Mouse (Mus musculus): Measurements from ENCODE around the gene Sgms1. TPM values are rescaled to one million over a fixed set of nuclear protein-coding genes. Genes with fewer than 3 reads are reported as not detected.
"Not testable (repeated sequence)": the region's sequence is repeated elsewhere in the genome, so short reads cannot be mapped to it uniquely, and the experiment has no call there.

Sgms1 gene
- polyA plus RNA-seq, 1 experiment, result 10.8 TPM

GRCm38 (mm10) chr19:32319531-32320365 is 69.8 kb downstream of the Sgms1 start:
- no peaks in the 10 kb centered on the region for H3K27me3 ChIP-seq (replicated peaks)
- peaks cover 35% of the 10 kb centered on the region for H3K36me3 ChIP-seq (replicated peaks; ENCODE audit: low read length)
- no peak for TF ChIP-seq FLI1 (IDR thresholded peaks at IDR 0.05; ENCODE audit: low read length)
- TF ChIP-seq GATA1 (IDR thresholded peaks at IDR 0.05; ENCODE audit: borderline replicate concordance, low read length), result no peak
- no peak overlapping the region for H3K4me3 ChIP-seq (replicated peaks)
- H3K4me1 ChIP-seq, result peaks cover 96% of the 10 kb centered on the region
- H3K9me3 ChIP-seq, result no peaks in the 10 kb centered on the region

DNA sequence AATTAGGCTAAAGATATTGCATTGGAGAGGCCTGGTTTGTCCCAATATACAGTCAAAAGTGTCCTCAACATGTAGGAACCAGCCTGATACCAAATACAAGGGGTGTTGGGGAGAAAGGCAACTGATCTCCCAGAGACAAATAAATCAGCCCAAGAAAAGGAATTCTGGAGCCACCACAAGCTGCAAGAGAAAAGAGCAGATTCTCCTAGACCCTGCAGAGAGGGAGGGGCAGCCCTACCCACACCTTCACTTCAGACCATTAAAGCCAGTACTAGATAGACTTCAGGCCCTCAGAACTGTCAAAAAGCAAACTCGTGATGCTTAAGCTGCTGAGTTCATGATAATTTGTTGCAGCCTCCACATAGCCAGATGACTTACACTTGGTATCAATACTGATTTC is 70.5 kb downstream of the Sgms1 start:
- Histone ChIP-seq H3K4me1 (peaks cover 96% of the 10 kb centered on the region), H3K4me3 (replicated peaks) (no peak overlapping the region), H3K36me3 (replicated peaks; ENCODE audit: low read length) (peaks cover 42% of the 10 kb centered on the region), H3K27me3 (replicated peaks) (no peaks in the 10 kb centered on the region), H3K9me3 (no peaks in the 10 kb centered on the region)
- TF ChIP-seq GATA1 (IDR thresholded peaks at IDR 0.05; ENCODE audit: borderline replicate concordance, low read length), result no peak
- TF ChIP-seq FLI1 (IDR thresholded peaks at IDR 0.05; ENCODE audit: low read length), result no peak

- H3K4me1 ChIP-seq, result peaks cover 96% of the 10 kb centered on the region
- H3K9me3 ChIP-seq; H3K4me3 ChIP-seq (replicated peaks); H3K27me3 ChIP-seq (replicated peaks): not testable (repeated sequence)
- H3K36me3 ChIP-seq (replicated peaks; ENCODE audit: low read length), result peaks cover 41% of the 10 kb centered on the region
Measured at GRCm38 (mm10) chr19:32317347-32317746, 72.2 kb downstream of the Sgms1 start.

- peaks cover 87% of the 10 kb centered on the region for H3K4me1 ChIP-seq
- no peak overlapping the region for H3K4me3 ChIP-seq (replicated peaks)
- H3K27me3 ChIP-seq (replicated peaks), result no peaks in the 10 kb centered on the region
- TF ChIP-seq GATA1 (IDR thresholded peaks at IDR 0.05; ENCODE audit: borderline replicate concordance, low read length), result no peak
- no peak for TF ChIP-seq FLI1 (IDR thresholded peaks at IDR 0.05; ENCODE audit: low read length)
- H3K36me3 ChIP-seq (replicated peaks; ENCODE audit: low read length), result peaks cover 41% of the 10 kb centered on the region
- no peaks in the 10 kb centered on the region for H3K9me3 ChIP-seq
Measured at GRCm38 (mm10) chr19:32313304-32313703, 76.2 kb downstream of the Sgms1 start.

DNA sequence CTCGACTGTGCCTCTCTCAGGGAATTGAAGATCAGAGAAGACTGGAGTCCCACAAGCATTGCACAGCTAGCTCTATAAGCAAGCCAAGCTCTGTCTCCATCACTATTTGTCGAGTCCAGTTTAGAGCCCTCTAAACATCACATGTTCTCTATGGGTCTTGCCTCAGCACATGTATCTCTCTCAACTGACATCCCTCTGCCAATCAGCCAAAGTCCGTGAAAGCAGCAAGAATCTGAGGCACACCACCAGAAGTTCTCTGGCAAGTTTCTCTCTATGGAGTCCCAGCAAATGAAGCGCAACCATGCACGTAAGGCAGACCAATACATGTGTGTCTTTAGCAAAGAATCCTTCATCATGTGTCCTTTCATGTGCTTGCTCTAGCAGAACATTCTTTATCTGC is 77.8 kb downstream of the Sgms1 start:
- Histone ChIP-seq H3K9me3 (no peaks in the 10 kb centered on the region), H3K36me3 (replicated peaks; ENCODE audit: low read length) (peaks cover 44% of the 10 kb centered on the region), H3K4me1 (peaks cover 82% of the 10 kb centered on the region), H3K4me3 (replicated peaks) (no peak overlapping the region), H3K27me3 (replicated peaks) (no peaks in the 10 kb centered on the region)
- TF ChIP-seq FLI1 (IDR thresholded peaks at IDR 0.05; ENCODE audit: low read length) (no peak), GATA1 (IDR thresholded peaks at IDR 0.05; ENCODE audit: borderline replicate concordance, low read length) (no peak)

DNA sequence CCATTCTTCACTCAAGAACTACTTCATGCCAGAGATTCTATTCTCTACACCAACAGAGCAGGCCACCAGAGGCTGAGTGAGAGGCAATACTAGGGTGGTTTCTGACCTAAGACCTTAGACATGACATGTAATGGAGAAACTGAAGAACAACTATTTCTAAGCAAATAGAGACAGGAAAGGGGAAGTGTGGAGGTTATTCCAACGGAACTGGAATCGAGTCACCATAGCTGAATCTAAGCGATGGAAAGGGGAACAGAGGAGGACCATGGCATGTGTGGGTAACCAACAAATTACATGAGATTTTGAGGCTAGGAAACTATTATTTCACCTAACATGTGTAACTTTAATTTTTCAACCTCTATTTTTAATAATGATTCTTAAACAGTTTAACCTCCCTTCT is 78.5 kb downstream of the Sgms1 start:
- Histone ChIP-seq H3K4me1 (peaks cover 82% of the 10 kb centered on the region), H3K36me3 (replicated peaks; ENCODE audit: low read length) (peaks cover 47% of the 10 kb centered on the region), H3K4me3 (replicated peaks) (no peak overlapping the region), H3K9me3 (no peaks in the 10 kb centered on the region), H3K27me3 (replicated peaks) (no peaks in the 10 kb centered on the region)
- no peak for TF ChIP-seq FLI1 (IDR thresholded peaks at IDR 0.05; ENCODE audit: low read length)
- no peak for TF ChIP-seq GATA1 (IDR thresholded peaks at IDR 0.05; ENCODE audit: borderline replicate concordance, low read length)

DNA sequence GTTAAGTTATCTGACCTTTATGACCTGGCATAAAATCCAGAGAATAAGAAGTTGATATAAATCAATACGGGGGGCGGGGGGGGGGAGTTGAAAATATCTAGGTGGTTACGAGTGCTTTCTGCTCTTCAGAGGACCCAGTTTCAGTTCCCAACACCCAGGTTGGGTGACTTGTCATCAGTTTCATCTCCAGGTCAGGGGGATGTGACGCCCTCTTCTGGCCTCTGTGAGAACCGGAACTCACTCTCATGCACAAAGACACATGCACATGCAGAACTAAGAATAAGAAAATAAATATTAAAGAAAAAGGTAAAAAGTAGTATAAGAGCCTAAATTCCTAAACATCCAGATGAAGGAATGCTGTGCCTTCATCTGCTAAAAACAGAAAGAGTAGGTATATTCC is 79.0 kb downstream of the Sgms1 start:
- no peaks in the 10 kb centered on the region for H3K9me3 ChIP-seq
- H3K36me3 ChIP-seq (replicated peaks; ENCODE audit: low read length), result peaks cover 47% of the 10 kb centered on the region
- H3K4me1 ChIP-seq, result peaks cover 81% of the 10 kb centered on the region
- H3K4me3 ChIP-seq (replicated peaks), result no peak overlapping the region
- H3K27me3 ChIP-seq (replicated peaks), result no peaks in the 10 kb centered on the region
- TF ChIP-seq FLI1 (IDR thresholded peaks at IDR 0.05; ENCODE audit: low read length) (no peak), GATA1 (IDR thresholded peaks at IDR 0.05; ENCODE audit: borderline replicate concordance, low read length) (no peak)

- H3K27me3 ChIP-seq (replicated peaks), result no peaks in the 10 kb centered on the region
- peaks cover 37% of the 10 kb centered on the region for H3K36me3 ChIP-seq (replicated peaks; ENCODE audit: low read length)
- no peaks in the 10 kb centered on the region for H3K9me3 ChIP-seq
- H3K4me3 ChIP-seq (replicated peaks), result no peak overlapping the region
- H3K4me1 ChIP-seq, result peaks cover 81% of the 10 kb centered on the region
- TF ChIP-seq GATA1 (IDR thresholded peaks at IDR 0.05; ENCODE audit: borderline replicate concordance, low read length), result no peak
- no peak for TF ChIP-seq FLI1 (IDR thresholded peaks at IDR 0.05; ENCODE audit: low read length)
Measured at GRCm38 (mm10) chr19:32309346-32309745, 80.2 kb downstream of the Sgms1 start.

DNA sequence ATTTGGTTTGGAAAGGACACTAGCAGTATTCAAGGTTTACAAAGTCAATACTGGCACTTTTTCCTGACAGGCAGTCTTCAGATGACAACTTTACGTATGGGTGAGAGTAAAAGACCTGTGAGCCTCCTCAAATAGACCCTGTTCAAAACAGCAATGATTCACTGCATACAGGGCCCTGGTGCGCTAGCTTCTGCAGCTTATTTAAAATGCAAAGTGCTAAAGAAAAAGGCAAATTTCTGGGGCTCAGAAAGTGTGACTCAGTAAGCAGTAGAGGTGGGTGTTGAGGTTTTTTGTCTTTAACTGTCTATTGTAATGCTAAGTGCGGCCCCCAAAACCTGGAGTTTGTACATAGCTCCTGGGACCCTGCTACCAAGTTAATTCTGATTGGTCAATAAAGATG is 81.2 kb downstream of the Sgms1 start:
- H3K36me3 ChIP-seq (replicated peaks; ENCODE audit: low read length), result peaks cover 30% of the 10 kb centered on the region
- H3K4me3 ChIP-seq (replicated peaks), result no peak overlapping the region
- no peaks in the 10 kb centered on the region for H3K9me3 ChIP-seq
- TF ChIP-seq GATA1 (IDR thresholded peaks at IDR 0.05; ENCODE audit: borderline replicate concordance, low read length), result no peak
- TF ChIP-seq FLI1 (IDR thresholded peaks at IDR 0.05; ENCODE audit: low read length), result no peak
- H3K4me1 ChIP-seq, result peaks cover 81% of the 10 kb centered on the region
- no peaks in the 10 kb centered on the region for H3K27me3 ChIP-seq (replicated peaks)

- no peaks in the 10 kb centered on the region for H3K9me3 ChIP-seq
- no peak for TF ChIP-seq GATA1 (IDR thresholded peaks at IDR 0.05; ENCODE audit: borderline replicate concordance, low read length)
- TF ChIP-seq FLI1 (IDR thresholded peaks at IDR 0.05; ENCODE audit: low read length), result no peak
- peak overlapping the region; percentile 81 for H3K4me3 ChIP-seq (replicated peaks)
- peaks cover 16% of the 10 kb centered on the region for H3K36me3 ChIP-seq (replicated peaks; ENCODE audit: low read length)
- H3K4me1 ChIP-seq, result peaks cover 86% of the 10 kb centered on the region
- H3K27me3 ChIP-seq (replicated peaks), result no peaks in the 10 kb centered on the region
Measured at GRCm38 (mm10) chr19:32304898-32305297, 84.6 kb downstream of the Sgms1 start.
